Mouse (Mus musculus) midbrain, embryonic 12.5 days (tissue): ENCODE results near the gene Xpnpep2. TPM values are rescaled to one million over a fixed set of nuclear protein-coding genes. Genes with fewer than 3 reads are reported as not detected.

Experiments used
- ATAC-seq: fragments of 200-750 bp; cut with Nextera tagmentation; 2 replicates; pipeline ENCODE4 v1.8.0; 2017; ENCODE audit warnings: low read depth, moderate TSS enrichment, moderate library complexity; ENCODE audit not compliant: low FRiP score
- H3K27ac ChIP-seq: fragments of 300-500 bp; sonication (generic); replicated peaks from 2 replicates; pipeline ENCODE4 v1.5.1; 2016; ENCODE audit warnings: mild to moderate bottlenecking
- H3K27me3 ChIP-seq: fragments of 300-500 bp; sonication (generic); 2 replicates; pipeline ENCODE4 v1.6.1; 2016; ENCODE audit warnings: mild to moderate bottlenecking
- H3K36me3 ChIP-seq: fragments of 300-500 bp; sonication (generic); 2 replicates; pipeline ENCODE4 v1.6.1; 2016
- H3K4me1 ChIP-seq: fragments of 300-500 bp; sonication (generic); 2 replicates; pipeline ENCODE4 v1.6.1; 2016
- H3K4me2 ChIP-seq: fragments of 300-500 bp; sonication (generic); replicated peaks from 2 replicates; pipeline ENCODE4 v1.6.1; 2016; ENCODE audit warnings: mild to moderate bottlenecking, moderate library complexity
- H3K4me3 ChIP-seq: fragments of 300-500 bp; sonication (generic); 2 replicates; pipeline ENCODE4 v1.5.1; 2016; ENCODE audit warnings: mild to moderate bottlenecking
- H3K9ac ChIP-seq: fragments of 300-500 bp; sonication (generic); replicated peaks from 2 replicates; pipeline ENCODE4 v1.6.1; 2016; ENCODE audit warnings: mild to moderate bottlenecking, moderate library complexity
- H3K9me3 ChIP-seq: fragments of 300-500 bp; sonication (generic); 2 replicates; pipeline ENCODE4 v1.6.1; 2016; ENCODE audit warnings: mild to moderate bottlenecking
- WGBS: fragments of 180-500 bp; shearing (Covaris S2); methylation state at CpG from one replicate; pipeline ENCODE4 v1.1.7; 2016; 5-methylcytosine and 5-hydroxymethylcytosine counted together
- polyA plus RNA-seq: library from polyadenylated mRNA; unstranded; fragments of >200 nt; fragmentation: Nextera tagmentation; extraction: Ambion mirVana; gene quantifications from 2 replicates; pipeline ENCODE4 v1.2.1, GENCODE M21; 2016

Xpnpep2 gene
- polyA plus RNA-seq, 1 experiment from 2014 or later: 2.4 TPM

DNA sequence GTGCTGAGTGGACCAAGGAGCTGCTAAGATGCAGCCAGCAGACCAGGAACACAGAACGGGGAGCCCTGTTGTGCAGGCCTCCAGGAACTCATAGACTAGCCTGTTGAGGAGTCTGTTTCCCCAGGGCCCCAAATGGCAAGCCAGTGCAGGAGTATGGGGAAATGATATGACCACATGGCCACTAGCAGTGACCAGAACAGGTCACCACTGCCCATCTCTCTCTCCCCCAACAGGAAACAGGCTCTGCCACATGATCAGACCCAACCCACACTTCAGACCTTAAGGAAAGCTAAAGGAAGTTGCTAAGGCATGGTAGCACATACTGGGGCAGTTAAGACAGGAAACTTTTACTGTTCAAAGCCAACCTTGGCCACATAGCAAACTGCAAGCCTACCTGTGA is 20.6 kb downstream of the Xpnpep2 start:
- H3K4me3 ChIP-seq: no peak overlapping the region
- 82% methylated on average over 1 of the region's 1 CpGs for WGBS

DNA sequence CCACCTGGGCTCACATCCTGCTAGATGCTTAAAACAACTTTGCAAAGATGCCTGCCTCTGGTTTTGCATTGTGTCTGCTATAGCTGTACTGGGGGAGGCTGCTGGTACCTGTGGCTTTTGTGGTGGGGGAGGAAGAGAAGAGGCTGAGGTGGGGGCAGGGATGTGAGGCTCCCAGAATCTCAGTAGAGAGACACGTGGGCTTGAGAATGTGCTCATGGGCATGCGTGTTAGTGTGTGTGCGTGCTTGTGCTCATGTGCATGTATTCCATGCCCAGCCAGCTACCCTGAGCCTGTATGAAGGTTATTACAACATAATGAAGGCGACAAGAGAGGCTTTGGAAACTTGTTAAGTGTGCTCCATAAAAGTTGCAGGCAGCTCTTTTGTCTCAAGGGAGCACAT is 28.4 kb downstream of the Xpnpep2 start:
- H3K9me3 ChIP-seq: no peaks in the 10 kb centered on the region
- no peak overlapping the region for H3K9ac ChIP-seq
- H3K27ac ChIP-seq: no peak overlapping the region
- no peak overlapping the region for H3K4me2 ChIP-seq
- no peak overlapping the region for H3K4me3 ChIP-seq
- H3K4me1 ChIP-seq: peaks cover 15% of the 10 kb centered on the region; the same call in 1 of the 2 replicates
- no peaks in the 10 kb centered on the region; the same call in 1 of the 2 replicates for H3K27me3 ChIP-seq
- H3K36me3 ChIP-seq: no peaks in the 10 kb centered on the region
- ATAC-seq: no peak
- WGBS: 82% methylated on average over 4 of the region's 4 CpGs

More for the DNA sequence above, 20.6 kb downstream of the Xpnpep2 start:
- no peaks in the 10 kb centered on the region for H3K36me3 ChIP-seq
- H3K4me2 ChIP-seq: no peak overlapping the region
- H3K9me3 ChIP-seq: no peaks in the 10 kb centered on the region
- ATAC-seq: no peak
- no peak overlapping the region for H3K27ac ChIP-seq
- no peaks in the 10 kb centered on the region for H3K4me1 ChIP-seq
- H3K9ac ChIP-seq: no peak overlapping the region
- H3K27me3 ChIP-seq: no peaks in the 10 kb centered on the region

DNA sequence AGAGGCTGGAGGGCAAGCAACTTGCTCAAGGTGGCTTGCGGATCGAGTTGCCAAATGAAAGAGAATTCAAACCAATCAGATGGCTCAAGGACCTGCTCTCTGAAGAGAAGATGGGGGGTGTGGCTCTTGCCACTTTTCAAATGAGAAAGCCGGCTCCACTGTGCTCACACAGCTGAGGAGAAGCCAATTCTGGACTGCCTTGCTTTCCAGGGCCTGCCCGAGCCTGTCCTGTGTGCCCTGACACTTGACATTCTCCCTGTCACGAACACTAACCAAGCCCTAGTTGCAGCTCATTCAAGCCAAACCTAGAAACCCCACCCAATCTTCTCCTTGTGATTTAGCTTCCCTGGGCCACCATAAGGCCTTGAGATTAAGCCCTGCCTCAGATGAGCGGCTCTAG is 29.5 kb downstream of the Xpnpep2 start:
- no peak overlapping the region for H3K27ac ChIP-seq
- ATAC-seq: no peak
- H3K4me2 ChIP-seq: no peak overlapping the region
- no peaks in the 10 kb centered on the region for H3K36me3 ChIP-seq
- 67% methylated on average over 6 of the region's 6 CpGs for WGBS
- peaks cover 15% of the 10 kb centered on the region; the same call in 1 of the 2 replicates for H3K4me1 ChIP-seq
- H3K9me3 ChIP-seq: no peaks in the 10 kb centered on the region
- no peak overlapping the region for H3K9ac ChIP-seq
- no peaks in the 10 kb centered on the region; the same call in 1 of the 2 replicates for H3K27me3 ChIP-seq
- H3K4me3 ChIP-seq: no peak overlapping the region

DNA sequence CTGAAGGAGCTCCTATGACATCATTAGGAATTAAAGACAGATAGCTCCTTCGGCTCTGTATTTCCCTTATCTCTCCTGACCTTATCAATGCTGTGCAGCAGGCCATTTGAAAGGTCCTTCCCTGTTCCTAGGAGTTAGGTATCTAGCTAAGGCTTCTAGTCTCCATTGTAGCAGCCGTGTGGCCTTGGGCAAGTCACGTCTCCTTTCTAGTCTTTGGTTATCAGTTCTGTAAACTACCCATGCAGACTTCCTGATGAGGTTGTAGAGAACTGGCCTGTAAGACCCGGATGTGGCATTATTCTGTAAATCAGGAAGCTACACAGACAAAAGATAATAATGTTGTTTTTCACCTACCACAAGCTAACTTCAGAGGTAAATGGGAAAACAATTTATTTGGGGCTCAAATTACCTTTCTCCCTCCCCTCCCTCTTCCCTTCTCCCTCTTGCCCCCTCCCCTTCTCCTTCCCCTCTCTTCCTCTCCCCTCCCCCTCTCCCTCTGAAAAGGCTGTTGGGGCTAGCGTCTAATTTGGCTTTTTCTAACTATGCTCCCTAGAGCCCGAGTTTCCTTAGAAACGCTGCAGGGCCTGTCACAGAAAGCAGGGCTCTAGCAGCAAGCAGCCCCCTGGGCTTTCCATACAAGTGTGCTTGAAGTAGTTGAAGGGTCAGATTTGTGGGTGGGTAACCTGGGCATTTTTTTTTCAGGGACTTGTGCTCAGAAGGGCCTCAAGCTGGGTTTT is 30.2 kb downstream of the Xpnpep2 start:
- H3K36me3 ChIP-seq: no peaks in the 10 kb centered on the region
- H3K9me3 ChIP-seq: no peaks in the 10 kb centered on the region
- peaks cover 15% of the 10 kb centered on the region; the same call in 1 of the 2 replicates for H3K4me1 ChIP-seq
- H3K4me3 ChIP-seq: no peak overlapping the region
- no peaks in the 10 kb centered on the region; the same call in 1 of the 2 replicates for H3K27me3 ChIP-seq
- no peak overlapping the region for H3K4me2 ChIP-seq
- H3K27ac ChIP-seq: no peak overlapping the region
- ATAC-seq: 0 out of 2 replicates have a peak, but pooled peaks have one; percentile 12
- 55% methylated on average over 7 of the region's 7 CpGs for WGBS
- no peak overlapping the region for H3K9ac ChIP-seq

DNA sequence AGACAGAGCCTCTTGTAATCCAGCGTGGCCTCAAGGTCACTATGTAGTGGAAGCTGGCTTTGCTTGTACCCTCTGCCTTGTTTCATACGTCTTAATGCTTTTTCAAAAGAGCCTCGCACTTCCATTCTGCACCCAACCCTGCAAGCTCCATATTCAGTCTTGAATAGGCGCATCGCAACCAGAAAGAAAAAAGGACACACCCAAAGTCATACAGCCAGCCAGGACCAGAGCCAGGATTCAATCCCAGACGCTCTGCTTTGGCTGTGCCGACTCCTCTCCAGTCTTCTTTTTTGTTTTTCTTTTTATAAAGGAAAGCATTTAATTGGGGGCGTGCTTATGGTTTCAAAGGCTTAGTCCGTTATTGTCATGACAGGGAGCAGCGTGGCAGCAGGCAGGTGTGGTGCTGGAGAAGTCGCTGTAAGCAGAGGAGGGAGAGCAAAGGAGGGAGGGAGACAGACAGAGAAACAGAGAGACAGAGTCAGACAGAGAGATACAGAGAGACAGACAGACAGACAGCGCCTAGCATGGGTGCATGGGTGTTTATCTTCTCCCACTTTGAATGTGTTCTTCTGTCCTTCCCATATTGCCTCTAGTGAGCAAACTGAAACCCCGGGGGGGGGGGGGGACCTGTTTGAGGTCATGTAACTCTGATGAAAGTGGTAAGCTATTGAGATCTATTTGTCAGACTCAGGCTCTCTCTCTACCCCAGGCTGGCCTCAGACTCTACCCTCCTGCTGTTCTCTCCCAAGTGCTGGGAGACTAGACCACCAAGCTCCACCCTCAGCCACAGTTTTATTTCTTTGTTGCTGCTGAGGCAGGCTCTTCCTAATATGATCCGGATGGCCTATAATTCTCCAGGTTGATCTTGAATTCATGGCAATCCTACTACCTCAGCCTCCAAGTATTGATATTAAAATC is 31.1 kb downstream of the Xpnpep2 start:
- Histone ChIP-seq H3K4me1 (peaks cover 15% of the 10 kb centered on the region; the same call in 1 of the 2 replicates), H3K4me3 (no peak overlapping the region), H3K27ac (no peak overlapping the region), H3K9me3 (no peaks in the 10 kb centered on the region), H3K36me3 (no peaks in the 10 kb centered on the region), H3K9ac (no peak overlapping the region), H3K4me2 (no peak overlapping the region), H3K27me3 (no peaks in the 10 kb centered on the region; the same call in 1 of the 2 replicates)
- ATAC-seq: no peak
- 39% methylated on average over 14 of the region's 14 CpGs for WGBS

DNA sequence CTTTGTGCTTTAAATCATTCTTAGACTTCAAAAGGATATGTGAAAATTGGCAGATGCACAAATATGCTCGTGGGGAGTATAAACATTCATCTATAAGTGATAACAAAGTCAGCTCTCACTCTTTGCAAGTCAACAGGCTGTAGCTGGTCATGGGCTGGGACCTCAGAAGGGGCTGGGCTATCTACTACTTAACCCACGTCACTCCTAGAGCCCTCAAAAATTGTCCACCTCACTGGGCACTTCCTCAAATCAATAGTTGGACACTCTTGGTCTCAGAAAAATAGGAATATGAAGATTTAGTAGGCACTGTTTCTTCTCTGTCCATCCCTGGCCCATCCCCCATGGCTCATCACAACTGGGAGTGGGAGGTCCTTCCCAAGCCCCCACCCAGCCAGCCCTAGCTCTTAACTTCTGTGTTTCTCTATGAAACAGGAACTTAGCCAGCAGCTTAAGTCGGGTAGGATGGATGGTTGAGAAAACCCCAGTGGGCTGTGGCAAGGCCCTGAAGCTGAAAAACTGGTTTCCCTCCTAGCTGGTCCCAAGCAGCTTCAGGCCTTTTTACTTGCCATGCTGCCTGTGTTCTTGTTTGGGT is 31.9 kb downstream of the Xpnpep2 start:
- no peaks in the 10 kb centered on the region for H3K36me3 ChIP-seq
- no peak for ATAC-seq
- H3K9me3 ChIP-seq: no peaks in the 10 kb centered on the region
- H3K4me2 ChIP-seq: no peak overlapping the region
- WGBS: 68% methylated on average over 3 of the region's 3 CpGs
- H3K27ac ChIP-seq: no peak overlapping the region
- H3K4me1 ChIP-seq: peaks cover 15% of the 10 kb centered on the region; the same call in 1 of the 2 replicates
- no peak overlapping the region for H3K9ac ChIP-seq
- H3K27me3 ChIP-seq: no peaks in the 10 kb centered on the region; the same call in 1 of the 2 replicates
- H3K4me3 ChIP-seq: no peak overlapping the region

DNA sequence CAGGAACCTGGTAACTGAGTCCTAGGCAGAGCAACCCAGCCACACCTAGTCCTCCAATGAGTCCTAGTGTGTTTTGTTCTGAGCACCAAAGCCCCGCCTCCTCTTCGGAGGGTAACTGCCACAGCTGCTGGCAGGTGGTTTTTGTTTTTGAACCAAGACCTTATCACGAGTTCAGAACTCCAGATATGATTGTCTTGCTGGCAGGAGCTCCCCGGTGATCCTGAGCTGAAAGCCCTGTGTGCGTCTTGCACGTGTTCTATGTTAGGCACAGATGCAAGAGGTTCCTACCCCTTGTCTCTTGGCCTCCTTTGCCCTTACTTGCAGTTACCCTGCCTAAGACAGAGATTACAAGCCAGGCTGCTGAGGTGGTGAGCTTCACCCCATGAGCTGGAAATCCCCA is 33.0 kb downstream of the Xpnpep2 start:
- Histone ChIP-seq H3K36me3 (no peaks in the 10 kb centered on the region), H3K4me2 (no peak overlapping the region), H3K27me3 (no peaks in the 10 kb centered on the region; the same call in 1 of the 2 replicates), H3K9ac (no peak overlapping the region), H3K4me3 (no peak overlapping the region), H3K9me3 (no peaks in the 10 kb centered on the region), H3K27ac (no peak overlapping the region), H3K4me1 (peaks cover 15% of the 10 kb centered on the region; the same call in 1 of the 2 replicates)
- ATAC-seq: no peak
- WGBS: 78% methylated on average over 6 of the region's 6 CpGs

DNA sequence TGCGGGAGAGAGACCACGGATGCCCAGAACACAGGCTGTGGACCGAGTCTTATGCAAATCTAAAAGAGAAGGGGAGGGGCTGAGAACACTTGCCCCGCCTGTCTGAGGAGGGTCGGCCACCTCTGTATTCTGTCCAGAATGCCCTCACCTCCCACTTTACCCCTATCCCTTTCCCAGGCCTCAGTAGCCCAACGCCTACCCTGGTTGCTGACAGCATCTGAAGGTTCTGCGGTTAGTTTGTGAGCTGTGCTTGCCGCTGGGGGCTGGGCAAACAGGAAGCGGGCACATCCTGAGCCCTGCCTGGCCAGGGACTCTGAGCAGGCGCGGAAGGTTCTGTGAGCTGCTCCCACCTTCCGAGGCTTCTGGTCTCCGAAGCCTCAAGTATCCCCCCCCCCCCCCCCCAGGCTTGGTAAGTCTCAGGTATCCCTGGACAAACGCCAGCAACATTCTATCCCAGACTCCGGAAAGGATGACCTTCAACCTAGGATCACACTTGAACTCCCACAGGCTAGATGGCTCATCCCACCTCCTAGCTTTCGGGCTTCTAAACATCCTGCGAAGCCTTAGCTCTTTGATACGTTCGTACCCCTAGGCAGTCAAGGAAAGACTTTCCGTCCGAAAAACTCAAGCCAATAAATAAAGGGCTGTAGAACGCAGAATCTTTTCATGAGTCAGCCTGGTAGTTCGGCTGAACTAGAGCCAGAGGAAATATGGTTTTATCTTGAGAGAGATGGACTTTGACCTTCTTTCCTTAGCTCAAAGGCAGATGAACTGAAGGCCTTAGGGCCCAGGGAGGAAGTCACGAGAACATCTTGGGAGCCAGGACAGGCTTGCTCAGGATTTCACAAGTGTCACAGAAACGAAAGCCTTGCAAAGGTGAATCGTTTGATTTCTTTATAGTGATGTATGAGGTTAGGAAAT is 35.1 kb downstream of the Xpnpep2 start:
- H3K27me3 ChIP-seq: no peaks in the 10 kb centered on the region; the same call in 1 of the 2 replicates
- H3K9ac ChIP-seq: no peak overlapping the region
- peak overlapping the region; percentile 9; the same call in 1 of the 2 replicates for H3K4me2 ChIP-seq
- no peak for ATAC-seq
- H3K36me3 ChIP-seq: no peaks in the 10 kb centered on the region
- no peak overlapping the region for H3K4me3 ChIP-seq
- peaks cover 12% of the 10 kb centered on the region; the same call in 1 of the 2 replicates for H3K4me1 ChIP-seq
- H3K27ac ChIP-seq: no peak overlapping the region
- H3K9me3 ChIP-seq: no peaks in the 10 kb centered on the region
- WGBS: 62% methylated on average over 25 of the region's 26 CpGs

DNA sequence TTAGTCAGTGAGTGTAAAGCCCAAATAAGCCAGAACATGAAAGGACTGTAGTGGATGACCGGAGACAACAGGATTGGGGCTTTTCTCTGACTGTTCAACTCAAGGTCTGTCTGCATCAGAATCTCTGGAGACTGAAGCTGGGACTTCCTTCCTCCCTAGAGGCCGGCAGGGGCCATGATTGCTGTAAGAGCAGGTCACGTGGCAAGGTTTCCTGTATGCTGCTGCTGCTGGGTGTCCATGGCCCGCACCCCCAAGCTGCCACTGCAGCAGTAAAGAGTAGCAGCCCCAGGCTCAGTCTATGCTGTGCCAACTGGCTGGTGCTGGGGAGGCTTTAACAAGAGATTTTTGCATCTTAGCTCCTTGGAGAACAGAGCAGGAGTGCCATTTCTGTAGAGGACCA is 37.7 kb downstream of the Xpnpep2 start, which contains the start of gene Sash3:
Sash3 (plus strand) TSS at position 175 of the 400 bp plus-strand sequence.
- H3K9ac ChIP-seq: no peak within 1 kb of the TSS
- no peak within 1 kb of the TSS for H3K27ac ChIP-seq
- H3K36me3 ChIP-seq: no peaks in the 10 kb centered on the region
- H3K4me3 ChIP-seq: no peak within 1 kb of the TSS
- no peak for ATAC-seq
- 97% methylated on average over 4 of the region's 4 CpGs for WGBS
- H3K9me3 ChIP-seq: no peaks in the 10 kb centered on the region
- H3K4me2 ChIP-seq: no peak within 1 kb of the TSS
- no peaks in the 10 kb centered on the region; the same call in 1 of the 2 replicates for H3K27me3 ChIP-seq
- H3K4me1 ChIP-seq: no peaks in the 10 kb centered on the region

DNA sequence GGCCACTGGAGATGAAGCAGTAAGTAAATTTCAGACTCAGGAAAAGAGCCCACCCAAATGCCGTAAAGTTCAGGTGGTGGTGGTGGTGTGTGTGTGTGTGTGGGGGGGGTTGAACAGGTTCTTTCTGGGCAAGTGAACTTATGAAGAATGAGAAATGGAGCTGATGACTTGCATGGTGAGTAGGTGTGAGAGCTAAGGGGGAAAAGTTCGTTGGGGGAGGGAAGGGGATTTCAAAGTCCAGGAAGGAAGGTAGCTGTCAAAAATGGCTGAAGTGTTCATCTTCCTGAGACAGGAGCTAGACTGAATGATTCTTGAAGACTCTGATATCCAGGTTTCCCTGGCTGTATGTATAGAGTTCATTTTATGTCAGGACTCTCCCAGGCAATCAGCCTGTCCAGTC is 38.7 kb downstream of the Xpnpep2 start:
- 91% methylated on average over 2 of the region's 2 CpGs for whole genome bisulfite sequencing
- no peak overlapping the region for H3K27ac ChIP-seq
- no peak for ATAC-seq
- no peaks in the 10 kb centered on the region for H3K36me3 ChIP-seq
- H3K4me2 ChIP-seq: no peak overlapping the region
- no peaks in the 10 kb centered on the region for H3K27me3 ChIP-seq
- H3K4me3 ChIP-seq: no peak overlapping the region
- no peaks in the 10 kb centered on the region for H3K9me3 ChIP-seq
- H3K9ac ChIP-seq: no peak overlapping the region
- no peaks in the 10 kb centered on the region for H3K4me1 ChIP-seq

DNA sequence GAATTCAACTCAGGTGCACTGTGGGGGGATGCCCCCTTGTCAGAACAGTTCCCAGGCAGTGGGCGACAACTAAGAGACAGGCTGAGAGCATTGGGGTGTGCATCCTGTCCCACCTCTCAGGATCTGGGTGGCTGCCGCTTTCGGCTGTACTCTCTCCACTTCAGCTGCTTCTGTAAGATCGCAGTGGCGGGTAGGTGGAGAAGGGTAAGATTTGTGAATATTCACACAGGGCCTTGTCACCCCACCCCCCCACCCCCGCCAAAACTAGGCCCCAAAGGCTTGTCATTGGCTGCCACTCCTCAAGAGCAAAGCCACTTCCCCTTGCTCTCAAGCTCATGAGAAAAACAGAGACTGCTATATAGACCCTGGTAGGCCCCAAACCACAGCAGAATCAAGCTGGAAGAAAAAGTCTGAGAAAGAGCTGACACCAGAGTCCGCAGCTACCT is 39.2 kb downstream of the Xpnpep2 start:
- Histone ChIP-seq H3K27me3 (no peaks in the 10 kb centered on the region), H3K4me3 (no peak overlapping the region), H3K27ac (no peak overlapping the region), H3K9ac (no peak overlapping the region), H3K4me2 (no peak overlapping the region), H3K9me3 (no peaks in the 10 kb centered on the region), H3K36me3 (no peaks in the 10 kb centered on the region), H3K4me1 (no peaks in the 10 kb centered on the region)
- ATAC-seq: no peak
- 82% methylated on average over 7 of the region's 7 CpGs for whole genome bisulfite sequencing
